Mouse (Mus musculus): ENCODE results near the gene Hmcn1. TPM values are rescaled to one million over a fixed set of nuclear protein-coding genes. Genes with fewer than 3 reads are reported as not detected.

Hmcn1 gene
- polyA plus RNA-seq, 1 experiment from 2014 or later: 13.5 TPM

DNA sequence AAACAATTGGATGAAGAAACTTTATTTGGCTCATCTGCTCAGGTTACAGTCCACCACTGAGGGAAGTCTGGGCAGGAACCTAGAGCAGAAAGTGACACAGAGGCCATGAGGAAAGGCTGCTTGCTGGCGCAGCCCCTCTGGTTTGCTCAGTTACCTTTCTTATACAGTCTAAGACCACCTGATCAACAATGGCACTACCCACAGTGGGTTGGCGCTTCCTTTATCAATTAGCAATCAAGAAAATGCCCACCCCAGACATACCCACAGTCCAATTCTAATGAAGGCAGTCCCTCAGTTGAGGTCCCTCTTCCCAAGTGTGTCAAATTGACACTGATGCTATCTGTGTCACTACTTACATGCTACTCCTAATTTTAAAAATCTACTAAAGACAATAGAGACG lies 14.6 kb downstream of the Hmcn1 start:
- no peak overlapping the region for H3K27ac ChIP-seq (ENCODE audit: low read depth, low read length)
- no peaks in the 10 kb centered on the region for H3K9me3 ChIP-seq (ENCODE audit: control insufficient read depth, low read length)
- H3K36me3 ChIP-seq (ENCODE audit: control insufficient read depth, insufficient read depth, low read length): no peaks in the 10 kb centered on the region
- DNase-seq (ENCODE audit: low spot score) (no peak), ATAC-seq (ENCODE audit: low FRiP score) (no peak)
- WGBS: 94% methylated on average over 3 of the region's 3 CpGs
- H3K4me3 ChIP-seq (ENCODE audit: low read depth, low read length): no peak overlapping the region
- no peak overlapping the region for H3K9ac ChIP-seq (ENCODE audit: low read depth, low read length)
- H3K27me3 ChIP-seq (ENCODE audit: control insufficient read depth, insufficient read depth, low read length): no peaks in the 10 kb centered on the region
- no peak overlapping the region for H3K4me2 ChIP-seq (replicated peaks; ENCODE audit: low read depth, low read length)
- H3K4me1 ChIP-seq (replicated peaks; ENCODE audit: control insufficient read depth, insufficient read depth, low read length): no peaks in the 10 kb centered on the region

DNA sequence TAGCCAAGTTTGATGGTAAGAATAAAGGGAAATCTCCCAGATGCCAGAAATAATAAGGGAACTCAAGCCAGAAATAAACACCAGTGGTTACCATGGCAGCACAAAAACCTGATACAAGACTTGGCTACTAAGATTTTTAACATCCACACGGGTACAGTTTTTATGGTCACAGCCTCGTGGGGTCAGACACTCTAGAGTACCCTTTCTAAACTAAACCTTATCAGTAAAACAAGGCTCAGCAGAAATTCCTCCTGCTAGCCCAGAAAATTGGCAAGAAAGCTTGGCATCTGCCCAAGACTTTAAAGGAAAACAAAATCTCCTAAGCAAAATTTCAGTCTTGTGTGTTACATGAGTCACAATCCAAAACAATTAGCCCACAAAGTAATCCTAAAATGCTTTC lies 17.0 kb downstream of the Hmcn1 start:
- ATAC-seq (ENCODE audit: low FRiP score) (no peak), DNase-seq (ENCODE audit: low spot score) (no peak)
- Histone ChIP-seq H3K36me3 (ENCODE audit: control insufficient read depth, insufficient read depth, low read length) (no peaks in the 10 kb centered on the region), H3K4me2 (replicated peaks; ENCODE audit: low read depth, low read length) (no peak overlapping the region), H3K4me1 (replicated peaks; ENCODE audit: control insufficient read depth, insufficient read depth, low read length) (no peaks in the 10 kb centered on the region), H3K27ac (ENCODE audit: low read depth, low read length) (no peak overlapping the region), H3K4me3 (ENCODE audit: low read depth, low read length) (no peak overlapping the region), H3K9me3 (ENCODE audit: control insufficient read depth, low read length) (no peaks in the 10 kb centered on the region), H3K27me3 (ENCODE audit: control insufficient read depth, insufficient read depth, low read length) (no peaks in the 10 kb centered on the region), H3K9ac (ENCODE audit: low read depth, low read length) (no peak overlapping the region)
- WGBS: 53% methylated on average over 2 of the region's 2 CpGs

DNA sequence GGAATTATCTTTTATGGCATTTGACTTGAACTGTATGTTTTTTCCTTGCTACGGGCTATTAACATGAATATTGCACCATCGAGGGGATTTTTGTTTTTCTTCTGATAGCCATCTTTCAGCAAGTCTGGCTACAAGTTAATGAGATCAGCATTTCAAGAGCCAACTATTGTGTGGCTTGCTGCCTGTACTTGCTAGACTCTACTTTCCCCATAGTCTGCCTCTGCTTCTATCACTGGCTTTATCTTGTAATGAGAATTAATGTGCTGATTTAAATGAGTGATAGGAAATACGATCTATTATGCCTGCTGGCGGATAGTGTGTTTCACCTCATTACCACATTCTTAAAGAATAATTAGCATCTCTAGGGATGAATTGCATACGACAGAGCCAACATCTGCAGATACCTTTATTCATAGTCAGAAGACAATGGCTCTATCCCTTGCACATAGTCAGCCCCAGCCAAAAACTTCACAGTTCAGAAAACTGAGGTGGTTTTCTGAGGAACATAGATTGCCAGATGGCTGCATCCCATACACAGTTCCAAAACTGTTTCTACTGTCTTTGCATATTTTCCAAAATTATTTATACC lies 33.7 kb downstream of the Hmcn1 start:
- H3K4me3 ChIP-seq (ENCODE audit: low read depth, low read length): no peak overlapping the region
- WGBS: 72% methylated on average over 5 of the region's 5 CpGs
- H3K27me3 ChIP-seq (ENCODE audit: control insufficient read depth, insufficient read depth, low read length): no peaks in the 10 kb centered on the region
- H3K9ac ChIP-seq (ENCODE audit: low read depth, low read length): no peak overlapping the region
- no peak overlapping the region for H3K27ac ChIP-seq (ENCODE audit: low read depth, low read length)
- DNase-seq (ENCODE audit: low spot score): no peak
- ATAC-seq (ENCODE audit: low FRiP score): no peak; the same call in 1 of the 2 replicates
- no peak overlapping the region for H3K4me2 ChIP-seq (replicated peaks; ENCODE audit: low read depth, low read length)
- H3K4me1 ChIP-seq (replicated peaks; ENCODE audit: control insufficient read depth, insufficient read depth, low read length): no peaks in the 10 kb centered on the region
- H3K36me3 ChIP-seq (ENCODE audit: control insufficient read depth, insufficient read depth, low read length): no peaks in the 10 kb centered on the region
- no peaks in the 10 kb centered on the region for H3K9me3 ChIP-seq (ENCODE audit: control insufficient read depth, low read length)

DNA sequence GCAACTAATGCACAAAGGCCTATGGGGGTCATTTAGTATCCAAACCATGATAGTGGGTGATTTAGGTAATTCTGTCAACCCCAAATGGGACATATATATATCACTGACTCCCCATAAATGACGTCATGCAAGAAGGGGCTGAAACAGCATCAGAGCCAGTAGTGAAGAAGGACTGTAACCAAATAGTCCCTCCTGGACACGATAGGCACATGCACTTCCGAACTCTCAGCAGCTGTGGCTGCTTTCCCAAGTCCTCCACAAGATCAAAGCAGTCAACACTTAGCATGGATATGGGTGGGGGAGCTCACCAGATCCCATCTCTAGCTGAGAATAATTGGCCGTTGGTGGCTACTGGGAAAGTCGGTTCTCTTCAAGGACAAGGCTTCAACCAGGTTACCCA lies 42.2 kb downstream of the Hmcn1 start:
- H3K4me2 ChIP-seq (replicated peaks; ENCODE audit: low read depth, low read length): no peak overlapping the region
- WGBS: 82% methylated on average over 5 of the region's 5 CpGs
- no peak for DNase-seq (ENCODE audit: low spot score)
- H3K36me3 ChIP-seq (ENCODE audit: control insufficient read depth, insufficient read depth, low read length): no peaks in the 10 kb centered on the region
- no peaks in the 10 kb centered on the region for H3K9me3 ChIP-seq (ENCODE audit: control insufficient read depth, low read length)
- no peaks in the 10 kb centered on the region for H3K4me1 ChIP-seq (replicated peaks; ENCODE audit: control insufficient read depth, insufficient read depth, low read length)
- no peaks in the 10 kb centered on the region for H3K27me3 ChIP-seq (ENCODE audit: control insufficient read depth, insufficient read depth, low read length)
- H3K4me3 ChIP-seq (ENCODE audit: low read depth, low read length): no peak overlapping the region
- H3K27ac ChIP-seq (ENCODE audit: low read depth, low read length): no peak overlapping the region
- no peak overlapping the region for H3K9ac ChIP-seq (ENCODE audit: low read depth, low read length)
- 0 out of 2 replicates have a peak, but pooled peaks have one; percentile 10 for ATAC-seq (ENCODE audit: low FRiP score)

DNA sequence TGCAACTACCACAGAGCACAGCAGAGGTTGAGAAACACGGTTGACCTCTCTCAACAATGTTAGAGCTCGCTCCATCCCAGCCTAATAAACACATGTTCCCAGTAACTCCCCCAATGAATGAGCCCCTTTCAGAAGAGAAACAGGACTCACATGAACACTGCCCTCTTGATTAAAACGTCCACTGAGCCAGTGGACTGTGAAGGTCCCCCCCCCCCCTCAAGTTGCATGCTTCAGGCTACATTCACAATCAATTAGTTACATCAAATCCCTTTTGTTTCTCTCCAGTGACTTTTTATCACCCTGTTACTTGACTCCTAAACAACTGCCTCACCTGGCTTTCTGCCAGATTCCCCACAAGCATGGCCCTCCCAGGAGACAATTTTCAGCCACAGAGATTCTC lies 43.2 kb downstream of the Hmcn1 start:
- peak; percentile 55 for DNase-seq (ENCODE audit: low spot score)
- WGBS: 11% methylated on average over 3 of the region's 3 CpGs
- peak; percentile 95 for ATAC-seq (ENCODE audit: low FRiP score)

DNA sequence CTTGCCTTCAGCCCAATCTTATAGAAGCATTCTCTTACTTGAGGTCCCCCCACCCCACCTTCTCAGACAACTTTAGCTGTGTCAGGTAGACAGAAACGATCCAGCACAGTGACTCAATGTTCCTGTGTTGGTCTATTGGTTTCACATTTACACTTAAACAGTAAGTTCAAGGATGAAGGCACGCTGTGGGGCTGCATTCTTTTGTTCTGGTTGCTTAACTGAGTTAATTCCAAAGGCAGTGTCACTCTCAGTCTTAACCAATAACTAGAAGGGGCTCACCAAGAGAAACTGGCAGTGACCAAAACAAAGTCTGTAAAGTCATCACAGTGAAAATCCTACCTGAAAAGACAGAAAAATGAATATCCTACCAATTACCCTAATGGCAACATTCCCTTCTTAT lies 44.3 kb downstream of the Hmcn1 start:
- Histone ChIP-seq H3K9ac (ENCODE audit: low read depth, low read length) (no peak overlapping the region), H3K9me3 (ENCODE audit: control insufficient read depth, low read length) (no peaks in the 10 kb centered on the region), H3K27me3 (ENCODE audit: control insufficient read depth, insufficient read depth, low read length) (no peaks in the 10 kb centered on the region), H3K27ac (ENCODE audit: low read depth, low read length) (no peak overlapping the region), H3K36me3 (ENCODE audit: control insufficient read depth, insufficient read depth, low read length) (no peaks in the 10 kb centered on the region), H3K4me2 (replicated peaks; ENCODE audit: low read depth, low read length) (no peak overlapping the region), H3K4me1 (replicated peaks; ENCODE audit: control insufficient read depth, insufficient read depth, low read length) (no peaks in the 10 kb centered on the region), H3K4me3 (ENCODE audit: low read depth, low read length) (no peak overlapping the region)
- WGBS: 83% methylated on average over 2 of the region's 2 CpGs
- ATAC-seq (ENCODE audit: low FRiP score): no peak
- DNase-seq (ENCODE audit: low spot score): no peak

More for the DNA sequence above, 43.2 kb downstream of the Hmcn1 start:
- Histone ChIP-seq H3K4me2 (replicated peaks; ENCODE audit: low read depth, low read length) (no peak overlapping the region), H3K9me3 (ENCODE audit: control insufficient read depth, low read length) (no peaks in the 10 kb centered on the region), H3K36me3 (ENCODE audit: control insufficient read depth, insufficient read depth, low read length) (no peaks in the 10 kb centered on the region), H3K4me3 (ENCODE audit: low read depth, low read length) (no peak overlapping the region), H3K27me3 (ENCODE audit: control insufficient read depth, insufficient read depth, low read length) (no peaks in the 10 kb centered on the region), H3K4me1 (replicated peaks; ENCODE audit: control insufficient read depth, insufficient read depth, low read length) (no peaks in the 10 kb centered on the region), H3K27ac (ENCODE audit: low read depth, low read length) (no peak overlapping the region), H3K9ac (ENCODE audit: low read depth, low read length) (no peak overlapping the region)

DNA sequence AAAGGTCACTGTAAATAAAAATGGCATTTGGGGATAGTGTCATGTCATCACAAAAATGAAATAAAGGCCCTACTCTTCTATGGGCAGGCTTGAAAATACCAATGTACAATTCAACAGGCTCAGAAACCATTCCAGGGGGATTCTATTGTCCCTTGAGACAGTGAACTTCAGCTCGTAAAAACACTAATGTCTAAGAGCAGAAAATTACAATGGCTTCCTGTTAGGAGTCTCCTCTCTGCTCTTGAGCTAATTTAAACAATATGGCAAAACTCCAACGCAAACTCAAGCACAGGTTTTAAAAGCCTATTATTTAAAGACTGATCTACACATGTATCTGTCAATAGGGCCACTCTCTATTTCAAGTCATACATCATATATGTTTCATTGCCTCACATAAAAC lies 49.6 kb downstream of the Hmcn1 start:
- DNase-seq (ENCODE audit: low spot score): no peak
- Histone ChIP-seq H3K4me3 (ENCODE audit: low read depth, low read length) (no peak overlapping the region), H3K4me1 (replicated peaks; ENCODE audit: control insufficient read depth, insufficient read depth, low read length) (no peaks in the 10 kb centered on the region), H3K36me3 (ENCODE audit: control insufficient read depth, insufficient read depth, low read length) (no peaks in the 10 kb centered on the region), H3K27ac (ENCODE audit: low read depth, low read length) (no peak overlapping the region), H3K9ac (ENCODE audit: low read depth, low read length) (no peak overlapping the region), H3K4me2 (replicated peaks; ENCODE audit: low read depth, low read length) (no peak overlapping the region), H3K9me3 (ENCODE audit: control insufficient read depth, low read length) (no peaks in the 10 kb centered on the region), H3K27me3 (ENCODE audit: control insufficient read depth, insufficient read depth, low read length) (no peaks in the 10 kb centered on the region)
- no peak for ATAC-seq (ENCODE audit: low FRiP score)
- 38% methylated on average over 2 of the region's 2 CpGs for WGBS

DNA sequence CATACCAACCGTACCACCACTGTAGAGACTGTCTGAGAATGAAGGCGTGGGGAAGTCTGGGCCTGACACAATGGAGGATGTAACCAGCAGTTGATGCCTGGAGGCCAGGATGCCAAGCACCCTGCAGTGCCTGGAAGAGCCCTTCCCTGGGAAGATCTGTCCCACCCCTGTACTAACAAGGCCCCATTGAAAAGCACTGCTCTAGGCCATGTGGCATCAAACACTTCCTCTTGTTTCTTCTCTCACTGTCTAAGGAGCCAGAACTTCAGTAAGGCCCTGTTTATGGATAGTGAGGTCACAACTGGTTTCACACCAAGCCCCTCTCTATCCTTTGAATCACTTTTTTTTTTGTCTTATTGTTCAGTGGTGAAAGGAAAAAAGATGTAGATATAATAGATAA lies 51.1 kb downstream of the Hmcn1 start:
- Histone ChIP-seq H3K4me3 (ENCODE audit: low read depth, low read length) (no peak overlapping the region), H3K4me2 (replicated peaks; ENCODE audit: low read depth, low read length) (no peak overlapping the region), H3K27ac (ENCODE audit: low read depth, low read length) (no peak overlapping the region), H3K4me1 (replicated peaks; ENCODE audit: control insufficient read depth, insufficient read depth, low read length) (no peaks in the 10 kb centered on the region), H3K9ac (ENCODE audit: low read depth, low read length) (no peak overlapping the region), H3K9me3 (ENCODE audit: control insufficient read depth, low read length) (no peaks in the 10 kb centered on the region), H3K27me3 (ENCODE audit: control insufficient read depth, insufficient read depth, low read length) (no peaks in the 10 kb centered on the region), H3K36me3 (ENCODE audit: control insufficient read depth, insufficient read depth, low read length) (no peaks in the 10 kb centered on the region)
- WGBS: 84% methylated on average over 2 of the region's 2 CpGs
- DNase-seq (ENCODE audit: low spot score) (no peak), ATAC-seq (ENCODE audit: low FRiP score) (no peak)

DNA sequence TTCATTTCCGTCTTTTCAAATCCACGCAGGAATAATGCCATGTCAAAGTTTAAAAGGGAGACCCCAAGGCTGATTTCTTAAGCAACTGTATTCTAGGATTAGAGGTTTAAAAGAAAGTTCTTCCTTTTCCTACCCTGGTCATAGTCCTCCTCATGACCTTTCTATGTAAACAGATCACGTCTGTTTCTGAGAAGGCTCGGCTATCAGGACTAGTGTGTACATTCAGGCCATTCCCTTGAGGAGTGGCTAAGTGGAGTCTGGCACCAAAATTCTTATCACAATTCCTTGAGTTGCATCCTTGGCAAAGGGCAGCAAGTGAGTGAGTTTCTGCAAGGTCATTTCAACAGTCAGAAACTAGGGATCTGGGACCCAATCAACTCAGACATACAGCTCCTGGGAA lies 56.4 kb downstream of the Hmcn1 start:
- H3K36me3 ChIP-seq (ENCODE audit: control insufficient read depth, insufficient read depth, low read length): no peaks in the 10 kb centered on the region
- no peak overlapping the region for H3K4me3 ChIP-seq (ENCODE audit: low read depth, low read length)
- H3K27ac ChIP-seq (ENCODE audit: low read depth, low read length): no peak overlapping the region
- no peaks in the 10 kb centered on the region for H3K27me3 ChIP-seq (ENCODE audit: control insufficient read depth, insufficient read depth, low read length)
- DNase-seq (ENCODE audit: low spot score) (no peak), ATAC-seq (ENCODE audit: low FRiP score) (no peak)
- WGBS: 81% methylated on average over 4 of the region's 4 CpGs
- H3K9me3 ChIP-seq (ENCODE audit: control insufficient read depth, low read length): no peaks in the 10 kb centered on the region
- H3K4me2 ChIP-seq (replicated peaks; ENCODE audit: low read depth, low read length): no peak overlapping the region
- no peak overlapping the region for H3K9ac ChIP-seq (ENCODE audit: low read depth, low read length)
- no peaks in the 10 kb centered on the region for H3K4me1 ChIP-seq (replicated peaks; ENCODE audit: control insufficient read depth, insufficient read depth, low read length)
